Mouse (Mus musculus) heart, postnatal 0 days (tissue): ENCODE data around the gene Ccdc130. TPM values are rescaled to one million over a fixed set of nuclear protein-coding genes. Genes with fewer than 3 reads are reported as not detected.

Experiments
- ATAC-seq: fragments of 200-750 bp; cut with Nextera tagmentation; 2 replicates; pipeline ENCODE4 v1.8.0; 2017; ENCODE audit warnings: low read depth, moderate number of reproducible peaks, moderate library complexity; ENCODE audit not compliant: insufficient read depth
- DNase-seq: peaks from one replicate; pipeline ENCODE4 v3.0.0-alpha.2; 2016; ENCODE audit warnings: low spot score
- H3K27ac ChIP-seq: fragments of 300-500 bp; sonication (generic); 2 replicates; pipeline ENCODE4 v1.5.1; 2014; ENCODE audit warnings: low read depth, mild to moderate bottlenecking
- H3K27me3 ChIP-seq: fragments of 300-500 bp; sonication (generic); 2 replicates; pipeline ENCODE4 v1.6.1; 2014; ENCODE audit warnings: low read length, mixed read lengths; ENCODE audit not compliant: control insufficient read depth, insufficient read depth
- H3K36me3 ChIP-seq: fragments of 300-500 bp; sonication (generic); replicated peaks from 2 replicates; pipeline ENCODE4 v1.6.1; 2014; ENCODE audit warnings: low read length, mixed read lengths; ENCODE audit not compliant: control insufficient read depth, insufficient read depth
- H3K4me1 ChIP-seq: fragments of 300-500 bp; sonication (generic); 2 replicates; pipeline ENCODE4 v1.6.1; 2014; ENCODE audit warnings: antibody characterized with exemption; ENCODE audit not compliant: control insufficient read depth, insufficient read depth
- H3K4me2 ChIP-seq: fragments of 300-500 bp; sonication (generic); 2 replicates; pipeline ENCODE4 v1.6.1; 2014; ENCODE audit warnings: low read depth, mild to moderate bottlenecking, low read length, moderate library complexity
- H3K4me3 ChIP-seq: fragments of 300-500 bp; sonication (generic); 2 replicates; pipeline ENCODE4 v1.5.1; 2014; ENCODE audit warnings: low read depth, low read length
- H3K9ac ChIP-seq: fragments of 300-500 bp; sonication (generic); replicated peaks from 2 replicates; pipeline ENCODE4 v1.6.1; 2014; ENCODE audit warnings: low read depth, low read length, mixed read lengths
- H3K9me3 ChIP-seq: fragments of 300-500 bp; sonication (generic); replicated peaks from 2 replicates; pipeline ENCODE4 v1.6.1; 2016; ENCODE audit warnings: low read length; ENCODE audit not compliant: control insufficient read depth
- CTCF ChIP-seq: IDR thresholded peaks from 2 replicates; pipeline ENCODE4 v1.5.1; 2016; ENCODE audit warnings: antibody characterized with exemption, control low read depth, low read depth
- EP300 ChIP-seq: IDR thresholded peaks from 2 replicates; pipeline ENCODE4 v1.6.1; 2016; ENCODE audit warnings: antibody characterized with exemption, low read depth
- WGBS: fragments of 180-500 bp; shearing (Covaris S2); extraction: QIAGEN DNeasy Blood & Tissue Kit; methylation state at CpG from one replicate; pipeline ENCODE4 v1.1.7; 2014; 5-methylcytosine and 5-hydroxymethylcytosine counted together
- polyA plus RNA-seq: library from polyadenylated mRNA; unstranded; fragments of >200 nt; fragmentation: Nextera tagmentation; extraction: Ambion mirVana; gene quantifications from 2 replicates; pipeline ENCODE4 v1.2.1, GENCODE M21; 2015
- total RNA-seq: library from RNA; depleted of rRNA; stranded (reverse); fragments of >200 nt; gene quantifications from 2 replicates; pipeline ENCODE4 v1.2.3, GENCODE M21; 2014; ENCODE audit warnings: low replicate concordance

Gene Ccdc130
- total and polyA plus RNA-seq, 2 experiments from 2014 or later: 7.0 to 12.7 TPM

DNA sequence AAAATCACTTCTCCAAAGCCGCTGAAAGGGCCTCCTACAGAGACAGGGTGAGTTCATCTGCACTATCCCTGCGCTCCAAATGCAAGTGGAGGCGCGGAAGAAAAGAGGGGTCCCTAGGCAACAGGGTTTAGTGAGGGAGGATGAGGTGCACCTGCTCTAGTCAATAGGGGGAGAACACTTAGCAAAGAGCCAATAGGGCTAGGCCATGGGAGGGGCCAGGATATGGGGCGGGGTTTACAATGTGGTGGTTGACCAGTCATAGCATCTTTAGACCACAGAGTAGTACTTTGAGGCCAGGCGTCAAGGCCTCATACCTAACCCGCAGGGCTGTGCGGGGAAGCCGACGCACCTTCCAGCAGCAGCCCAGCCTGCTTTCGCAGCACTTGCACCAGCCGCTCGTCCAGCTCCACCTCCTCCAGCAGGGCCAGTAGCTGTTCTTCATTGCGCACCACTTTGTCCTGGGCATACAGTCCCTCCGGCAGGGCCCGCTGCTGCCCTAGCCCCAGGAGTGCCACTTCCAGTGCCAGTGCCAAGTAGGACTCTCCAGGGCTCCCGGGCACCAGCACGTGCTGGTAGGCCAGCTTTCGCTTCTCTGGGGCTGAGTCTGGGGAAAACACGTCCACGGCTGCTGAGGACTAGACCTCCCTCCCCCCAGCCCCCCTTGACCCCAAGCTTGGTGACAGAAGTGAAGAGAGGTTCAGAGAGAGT is 46.7 kb downstream of the Ccdc130 start:
- Histone ChIP-seq H3K27ac (no peak overlapping the region), H3K36me3 (peaks cover 93% of the 10 kb centered on the region), H3K4me3 (no peak overlapping the region), H3K27me3 (no peaks in the 10 kb centered on the region), H3K9ac (no peak overlapping the region), H3K4me2 (no peak overlapping the region), H3K9me3 (no peaks in the 10 kb centered on the region), H3K4me1 (no peaks in the 10 kb centered on the region)
- WGBS: 86% methylated on average over 21 of the region's 21 CpGs
- TF ChIP-seq CTCF: no peak
- no peak for TF ChIP-seq EP300
- DNase-seq: no peak
- peak; percentile 33 for ATAC-seq

DNA sequence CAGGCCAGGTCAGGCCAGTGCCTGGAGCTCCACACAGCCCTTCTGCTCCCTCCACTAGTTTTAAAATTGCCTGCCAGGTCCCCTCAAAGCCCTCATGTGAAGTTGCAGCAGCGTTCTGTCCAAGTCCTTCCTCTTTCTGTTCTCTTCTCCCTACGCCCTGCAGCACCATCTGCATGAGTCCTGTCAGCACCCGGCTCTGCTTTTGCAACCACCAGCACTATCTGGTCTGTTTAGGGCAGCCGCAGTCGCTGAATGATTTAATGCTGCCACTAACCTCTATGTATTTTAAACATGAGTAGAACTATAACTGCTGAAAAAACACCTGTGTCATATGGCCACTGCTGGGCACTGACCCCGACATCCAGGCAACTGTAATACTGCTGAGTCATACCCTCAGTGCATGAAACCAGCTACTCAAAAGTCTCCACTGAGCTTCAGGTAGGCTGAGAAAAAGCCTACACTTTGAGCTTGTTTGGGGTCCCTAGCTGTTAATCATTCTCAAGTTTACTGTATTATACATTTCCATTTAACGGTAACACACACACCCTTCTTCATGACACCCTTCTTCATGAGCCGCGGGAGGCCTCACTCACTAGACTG is 47.5 kb downstream of the Ccdc130 start:
- WGBS: 83% methylated on average over 9 of the region's 9 CpGs
- Histone ChIP-seq H3K36me3 (peaks cover 93% of the 10 kb centered on the region), H3K27ac (no peak overlapping the region), H3K27me3 (no peaks in the 10 kb centered on the region), H3K4me3 (no peak overlapping the region), H3K4me1 (no peaks in the 10 kb centered on the region), H3K4me2 (no peak overlapping the region), H3K9ac (no peak overlapping the region), H3K9me3 (no peaks in the 10 kb centered on the region)
- ATAC-seq (no peak), DNase-seq (no peak)
- TF ChIP-seq CTCF (no peak), EP300 (no peak)

DNA sequence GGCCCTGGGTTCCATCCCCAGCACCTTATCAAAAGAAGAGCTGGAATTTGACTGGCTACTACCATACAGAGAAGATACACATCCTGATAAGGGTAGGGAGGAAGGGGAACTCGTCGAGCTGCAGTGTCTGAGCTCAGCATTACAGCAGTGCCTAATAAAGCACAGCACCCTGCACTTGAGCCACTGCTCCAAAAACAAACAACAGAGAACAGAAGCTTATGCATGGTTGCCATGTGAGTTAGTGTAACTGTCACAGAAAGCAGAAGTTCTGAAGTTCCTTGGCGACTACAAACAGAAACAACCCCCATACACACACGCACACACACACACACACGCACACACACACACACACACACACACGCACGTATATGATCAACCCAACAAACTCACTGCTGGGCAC is 50.1 kb downstream of the Ccdc130 start:
- H3K4me1 ChIP-seq: no peaks in the 10 kb centered on the region
- TF ChIP-seq EP300 (no peak), CTCF (no peak)
- no peak overlapping the region for H3K27ac ChIP-seq

DNA sequence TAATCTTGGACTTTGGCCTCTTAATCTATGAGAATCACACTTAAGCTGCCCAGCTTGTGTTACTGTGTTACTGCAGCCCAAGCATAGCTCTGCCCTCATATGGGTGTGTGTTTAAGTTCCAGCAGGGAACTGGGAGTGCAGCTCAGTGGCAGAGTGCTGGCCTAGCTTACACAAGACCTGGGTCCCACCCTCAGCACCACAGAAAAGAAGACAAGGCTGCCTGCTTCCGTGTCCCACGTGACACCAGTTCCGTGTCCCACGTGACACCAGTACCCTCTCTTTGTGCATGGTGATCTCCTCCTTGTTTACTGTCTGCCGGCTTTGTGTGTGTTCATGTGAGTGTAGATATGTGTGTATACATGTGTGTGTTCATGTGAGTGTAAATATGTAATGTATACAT is 52.0 kb downstream of the Ccdc130 start:
- Histone ChIP-seq H3K9me3 (no peaks in the 10 kb centered on the region), H3K36me3 (peaks cover 90% of the 10 kb centered on the region), H3K27me3 (no peaks in the 10 kb centered on the region), H3K4me2 (no peak overlapping the region), H3K4me3 (no peak overlapping the region), H3K27ac (no peak overlapping the region), H3K9ac (no peak overlapping the region), H3K4me1 (no peaks in the 10 kb centered on the region)
- WGBS: 87% methylated on average over 5 of the region's 5 CpGs
- ATAC-seq: no peak
- TF ChIP-seq EP300: no peak
- no peak for TF ChIP-seq CTCF
- DNase-seq: no peak

More for the DNA sequence above, 50.1 kb downstream of the Ccdc130 start:
- Histone ChIP-seq H3K9ac (no peak overlapping the region), H3K9me3 (no peaks in the 10 kb centered on the region), H3K4me2 (no peak overlapping the region), H3K27me3 (no peaks in the 10 kb centered on the region), H3K36me3 (peaks cover 93% of the 10 kb centered on the region), H3K4me3 (no peak overlapping the region)
- ATAC-seq (no peak), DNase-seq (no peak)
- 70% methylated on average over 7 of the region's 7 CpGs for WGBS

DNA sequence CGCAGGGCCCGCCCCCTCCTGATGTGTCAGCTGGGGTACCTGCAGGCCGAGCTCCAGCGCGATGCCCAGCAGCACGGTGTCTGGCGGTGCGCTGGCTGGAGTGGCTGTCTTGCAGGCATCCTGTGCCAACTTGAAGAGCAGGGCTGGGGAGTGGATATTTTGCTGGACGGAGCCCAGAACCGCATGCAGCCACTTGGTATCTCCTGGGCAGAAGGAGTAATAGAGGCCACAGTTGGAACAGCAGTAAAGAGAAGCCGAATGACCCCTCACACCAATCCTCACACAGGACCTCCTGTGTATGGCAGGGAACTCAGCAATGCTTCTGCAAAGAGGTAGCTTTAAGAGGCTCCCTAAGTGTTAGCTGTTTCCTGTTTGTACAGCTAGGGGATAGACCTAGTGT is 53.0 kb downstream of the Ccdc130 start:
- Histone ChIP-seq H3K9me3 (no peaks in the 10 kb centered on the region), H3K27me3 (no peaks in the 10 kb centered on the region), H3K36me3 (peaks cover 90% of the 10 kb centered on the region), H3K4me1 (no peaks in the 10 kb centered on the region), H3K4me2 (no peak overlapping the region), H3K27ac (no peak overlapping the region), H3K4me3 (no peak overlapping the region), H3K9ac (no peak overlapping the region)
- whole genome bisulfite sequencing: 92% methylated on average over 11 of the region's 11 CpGs
- ATAC-seq: no peak
- no peak for DNase-seq
- TF ChIP-seq CTCF (no peak), EP300 (no peak)

DNA sequence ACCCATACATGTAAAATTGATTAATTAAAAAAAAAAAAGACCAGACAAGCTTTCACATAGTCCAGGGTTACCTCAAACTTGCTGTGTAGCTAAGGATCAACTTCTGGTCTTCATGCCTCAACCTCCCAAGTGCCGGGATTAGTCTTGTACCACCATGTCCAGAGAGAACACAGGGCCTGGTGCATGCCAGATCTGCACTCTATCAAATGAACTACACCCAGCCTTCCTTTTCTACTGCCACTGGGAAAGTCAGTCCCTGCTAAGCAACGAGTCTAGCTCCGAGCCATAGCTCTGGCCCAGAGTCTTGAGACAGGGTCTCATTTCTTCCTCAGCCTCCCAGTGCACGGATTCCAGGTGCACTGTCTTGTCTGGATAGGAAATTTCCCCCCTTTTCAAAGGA is 56.9 kb downstream of the Ccdc130 start:
- ATAC-seq (no peak), DNase-seq (no peak)
- 82% methylated on average over 4 of the region's 4 CpGs for WGBS
- Histone ChIP-seq H3K4me2 (no peak overlapping the region), H3K9ac (no peak overlapping the region), H3K27ac (no peak overlapping the region), H3K4me3 (no peak overlapping the region), H3K36me3 (peaks cover 88% of the 10 kb centered on the region), H3K9me3 (no peaks in the 10 kb centered on the region), H3K4me1 (peaks cover 12% of the 10 kb centered on the region; the same call in 1 of the 2 replicates), H3K27me3 (no peaks in the 10 kb centered on the region)
- TF ChIP-seq CTCF (no peak), EP300 (no peak)
